Mouse (Mus musculus): ENCODE measurements around the gene Map3k15. TPM values are rescaled to one million over a fixed set of nuclear protein-coding genes. Genes with fewer than 3 reads are reported as not detected.
A peak's percentile ranks its signal among the peaks of the same experiment; 100 is the strongest.

Gene Map3k15
- polyA plus RNA-seq (2015; fragmentation: Nextera tagmentation; extraction: Ambion mirVana): 0.13 TPM in 2 replicates

DNA sequence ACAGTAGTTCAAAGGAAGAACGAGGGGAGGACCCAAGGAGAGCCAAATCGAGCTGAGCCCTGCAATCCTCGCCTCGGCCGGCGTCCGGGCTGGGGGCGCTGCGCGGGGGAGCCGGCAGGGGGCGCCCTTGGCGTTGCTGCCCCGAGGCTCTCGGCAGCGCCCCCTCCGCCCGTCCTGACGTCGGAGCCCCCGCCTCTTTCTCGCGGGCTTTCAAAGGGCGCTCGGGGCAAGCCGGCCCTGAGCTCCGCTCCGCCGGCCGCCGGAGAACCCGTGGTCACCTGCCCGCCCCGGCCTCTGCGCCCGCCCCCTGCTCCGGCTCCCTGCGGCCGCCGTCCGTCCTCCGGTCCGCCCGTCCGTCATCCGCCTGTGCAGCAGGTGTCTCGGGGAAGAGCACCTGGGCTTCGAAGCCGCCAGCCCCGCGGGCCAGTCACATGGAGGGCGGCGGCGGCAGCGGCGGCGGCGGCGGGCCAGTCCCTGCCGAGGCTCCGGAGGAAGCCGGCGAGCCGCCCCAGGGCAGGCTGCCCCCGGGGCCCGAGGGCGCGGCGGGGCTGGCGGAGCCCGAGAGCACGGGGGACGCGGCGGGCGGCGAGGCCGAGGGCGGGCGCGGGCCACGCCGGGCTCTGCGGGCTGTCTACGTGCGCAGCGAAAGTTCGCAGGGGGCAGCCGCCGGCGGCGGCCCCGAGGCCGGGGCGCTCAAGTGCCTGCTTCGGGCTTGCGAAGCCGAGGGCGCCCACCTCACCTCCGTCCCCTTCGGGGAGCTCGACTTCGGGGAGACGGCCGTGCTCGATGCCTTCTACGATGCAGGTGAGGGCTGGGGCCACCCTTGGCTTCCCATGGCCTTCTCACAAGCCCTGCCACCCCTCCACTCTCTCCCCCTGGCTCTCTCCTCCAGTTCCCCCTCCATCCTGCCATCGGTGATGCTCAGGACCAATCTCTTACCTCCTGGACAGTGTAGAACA is at the start of gene Map3k15:
Gene Map3k15, plus strand, starts transcription at position 432 of the 959 bp plus-strand sequence.
- peak within 1 kb of the TSS; percentile 69 for H3K9ac ChIP-seq

DNA sequence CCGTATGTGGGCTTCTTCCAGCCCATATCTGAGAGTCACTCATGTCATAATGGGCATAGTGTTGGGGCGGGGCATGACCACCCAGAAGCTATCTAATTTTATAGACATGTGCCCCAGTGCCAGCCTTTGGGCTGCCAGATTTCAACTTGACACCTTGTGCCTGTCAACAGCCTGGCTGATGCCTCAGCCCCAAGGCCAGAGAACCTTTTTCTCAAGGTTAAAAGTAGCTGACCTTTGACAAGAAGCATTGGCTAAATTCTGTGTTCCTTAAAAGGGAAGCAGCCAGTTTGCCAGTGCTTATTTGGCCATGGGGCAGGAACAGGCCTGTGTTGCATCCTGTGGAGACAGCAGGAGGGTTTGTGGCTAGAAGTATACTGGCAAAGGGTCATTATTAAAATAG is 45.7 kb upstream of the Map3k15 start:
- ATAC-seq (ENCODE audit: extremely low read depth, insufficient number of reproducible peaks, low FRiP score, low TSS enrichment): peak; percentile 54; the same call in 1 of the 2 replicates
- Histone ChIP-seq H3K4me1 (0 out of 2 replicates have a peak, but pooled peaks cover 13% of the 10 kb centered on the region), H3K36me3 (no peaks in the 10 kb centered on the region), H3K27me3 (replicated peaks) (no peaks in the 10 kb centered on the region), H3K9me3 (no peaks in the 10 kb centered on the region), H3K27ac (replicated peaks) (peak overlapping the region; percentile 92), H3K4me2 (peak overlapping the region; percentile 45), H3K4me3 (peak overlapping the region; percentile 36), H3K9ac (0 out of 2 replicates have a peak overlapping the region, but pooled peaks have one; percentile 69)
- WGBS: 46% methylated on average over 2 of the region's 2 CpGs

More for the DNA sequence above, at the start of gene Map3k15:
- Histone ChIP-seq H3K9me3 (no peaks in the 10 kb centered on the region), H3K4me2 (peak within 1 kb of the TSS; percentile 78), H3K27me3 (replicated peaks) (peaks cover 17% of the 10 kb centered on the region), H3K36me3 (no peaks in the 10 kb centered on the region), H3K4me3 (peak within 1 kb of the TSS; percentile 55), H3K27ac (replicated peaks) (no peak within 1 kb of the TSS), H3K4me1 (no peaks in the 10 kb centered on the region)
- peak; percentile 25; the same call in 1 of the 2 replicates for ATAC-seq (ENCODE audit: extremely low read depth, insufficient number of reproducible peaks, low FRiP score, low TSS enrichment)
- WGBS: 15% methylated on average over 50 of the region's 108 CpGs

DNA sequence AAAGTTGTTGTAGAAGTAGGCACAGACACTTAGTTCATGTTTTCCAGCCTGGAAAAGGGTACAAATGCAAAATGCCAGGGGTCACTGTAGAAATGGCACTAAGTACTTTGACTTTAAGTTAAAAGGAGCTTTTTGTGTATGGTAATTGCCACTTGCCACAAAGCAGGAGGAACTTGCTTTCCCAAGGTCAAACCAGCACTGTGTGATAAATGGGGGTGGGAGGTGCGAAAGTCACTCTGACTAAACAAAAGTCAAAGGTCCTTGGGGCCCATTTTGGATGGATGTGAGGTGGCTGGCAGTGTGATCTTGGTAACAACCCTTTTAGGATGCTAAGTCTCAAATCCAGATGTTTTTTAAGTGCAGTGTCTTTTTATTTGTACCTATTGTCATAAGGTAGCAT is 44.6 kb upstream of the Map3k15 start:
- 54% methylated on average over 1 of the region's 1 CpGs for WGBS
- Histone ChIP-seq H3K9me3 (no peaks in the 10 kb centered on the region), H3K4me3 (peak overlapping the region; percentile 36), H3K36me3 (no peaks in the 10 kb centered on the region), H3K4me1 (0 out of 2 replicates have a peak, but pooled peaks cover 13% of the 10 kb centered on the region), H3K9ac (peak overlapping the region; percentile 69), H3K27ac (replicated peaks) (peak overlapping the region; percentile 92), H3K27me3 (replicated peaks) (no peaks in the 10 kb centered on the region), H3K4me2 (peak overlapping the region; percentile 45)
- no peak for ATAC-seq (ENCODE audit: extremely low read depth, insufficient number of reproducible peaks, low FRiP score, low TSS enrichment)

GRCm38 (mm10) chrX:159953546-159954429 is 34.4 kb upstream of the Map3k15 start:
- no peaks in the 10 kb centered on the region for H3K36me3 ChIP-seq
- no peak for ATAC-seq (ENCODE audit: extremely low read depth, insufficient number of reproducible peaks, low FRiP score, low TSS enrichment)
- H3K9me3 ChIP-seq: no peaks in the 10 kb centered on the region
- no peak overlapping the region for H3K4me3 ChIP-seq
- H3K27me3 ChIP-seq (replicated peaks): peaks cover 9% of the 10 kb centered on the region; the same call in 1 of the 2 replicates
- no peak overlapping the region for H3K9ac ChIP-seq
- H3K27ac ChIP-seq (replicated peaks): no peak overlapping the region
- no peak overlapping the region for H3K4me2 ChIP-seq
- 66% methylated on average over 7 of the region's 7 CpGs for WGBS
- peaks cover 38% of the 10 kb centered on the region for H3K4me1 ChIP-seq

DNA sequence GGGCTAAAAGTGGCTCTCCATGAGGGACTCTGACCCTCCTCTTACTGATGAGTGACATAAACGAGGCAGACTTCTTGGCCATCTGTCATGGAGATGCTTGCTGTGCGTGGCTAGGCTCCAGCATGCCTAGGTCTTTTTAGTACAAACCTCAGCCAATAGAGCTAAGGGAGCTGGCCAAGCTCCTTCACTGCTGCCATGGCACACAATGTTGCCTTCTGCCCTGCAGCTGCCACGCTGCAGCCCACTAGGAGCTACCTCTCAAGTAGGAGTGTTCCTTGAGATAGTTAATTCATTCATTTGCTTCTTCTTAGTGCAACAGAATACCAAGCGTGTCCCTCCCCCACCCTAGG is 33.8 kb upstream of the Map3k15 start:
- H3K4me3 ChIP-seq: no peak overlapping the region
- 56% methylated on average over 4 of the region's 4 CpGs for WGBS
- peaks cover 38% of the 10 kb centered on the region for H3K4me1 ChIP-seq
- no peaks in the 10 kb centered on the region for H3K36me3 ChIP-seq
- H3K27ac ChIP-seq (replicated peaks): no peak overlapping the region
- peaks cover 7% of the 10 kb centered on the region; the same call in 1 of the 2 replicates for H3K27me3 ChIP-seq (replicated peaks)
- H3K9me3 ChIP-seq: no peaks in the 10 kb centered on the region
- no peak for ATAC-seq (ENCODE audit: extremely low read depth, insufficient number of reproducible peaks, low FRiP score, low TSS enrichment)
- no peak overlapping the region for H3K4me2 ChIP-seq
- H3K9ac ChIP-seq: no peak overlapping the region

GRCm38 (mm10) chrX:159955433-159955832 is 32.8 kb upstream of the Map3k15 start:
- H3K9me3 ChIP-seq: no peaks in the 10 kb centered on the region
- H3K4me1 ChIP-seq: peaks cover 38% of the 10 kb centered on the region
- H3K27ac ChIP-seq (replicated peaks): peak overlapping the region; percentile 36
- peaks cover 7% of the 10 kb centered on the region; the same call in 1 of the 2 replicates for H3K27me3 ChIP-seq (replicated peaks)
- no peak for ATAC-seq (ENCODE audit: extremely low read depth, insufficient number of reproducible peaks, low FRiP score, low TSS enrichment)
- no peak overlapping the region for H3K9ac ChIP-seq
- H3K36me3 ChIP-seq: no peaks in the 10 kb centered on the region
- no peak overlapping the region for H3K4me2 ChIP-seq
- WGBS: 57% methylated on average over 6 of the region's 6 CpGs
- no peak overlapping the region for H3K4me3 ChIP-seq

DNA sequence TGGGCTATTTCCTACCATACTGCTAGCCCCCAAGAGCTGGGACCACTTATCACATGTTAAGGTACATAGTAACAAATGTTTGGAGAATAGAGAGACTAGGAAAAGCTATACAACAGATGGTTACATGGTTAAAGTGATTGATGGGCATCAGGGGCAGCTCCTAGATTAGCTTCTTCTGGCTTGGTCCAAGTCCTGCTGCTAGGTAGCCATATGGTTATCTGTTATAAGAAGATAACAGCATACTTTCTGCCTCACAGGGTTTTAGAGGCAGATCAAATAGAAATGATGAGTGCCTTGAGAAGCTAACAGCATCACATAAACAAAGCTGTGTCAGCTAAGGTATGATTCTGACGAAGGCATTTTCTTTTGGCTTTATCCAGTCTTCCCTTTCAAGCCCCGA is 26.8 kb upstream of the Map3k15 start:
- Histone ChIP-seq H3K27ac (replicated peaks) (no peak overlapping the region), H3K9me3 (no peaks in the 10 kb centered on the region), H3K9ac (no peak overlapping the region), H3K4me3 (no peak overlapping the region), H3K4me1 (no peaks in the 10 kb centered on the region), H3K27me3 (replicated peaks) (peaks cover 10% of the 10 kb centered on the region; the same call in 1 of the 2 replicates), H3K4me2 (no peak overlapping the region), H3K36me3 (0 out of 2 replicates have a peak, but pooled peaks cover 7% of the 10 kb centered on the region)
- WGBS: 37% methylated on average over 2 of the region's 2 CpGs
- no peak for ATAC-seq (ENCODE audit: extremely low read depth, insufficient number of reproducible peaks, low FRiP score, low TSS enrichment)

DNA sequence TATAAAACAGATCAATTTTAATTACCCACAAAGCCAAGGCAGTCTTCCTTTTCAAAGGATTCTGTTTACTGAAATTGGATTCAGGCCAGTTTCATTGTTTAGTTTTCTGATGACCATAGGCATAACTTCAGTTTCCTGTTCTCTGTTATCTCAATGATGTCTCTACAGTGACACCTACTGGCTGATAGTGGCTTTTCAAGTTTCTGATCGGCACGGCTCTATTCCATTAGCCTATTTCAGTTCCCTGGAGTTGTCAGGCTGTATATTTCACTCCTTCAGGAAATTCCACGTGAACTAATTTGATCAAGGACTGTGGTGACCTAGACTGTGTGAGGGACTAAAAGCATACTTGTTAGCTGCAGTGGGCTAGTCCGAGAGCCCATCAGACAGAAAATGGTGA is 25.0 kb upstream of the Map3k15 start:
- no peaks in the 10 kb centered on the region for H3K9me3 ChIP-seq
- no peak overlapping the region for H3K9ac ChIP-seq
- H3K27ac ChIP-seq (replicated peaks): no peak overlapping the region
- WGBS: 27% methylated on average over 4 of the region's 4 CpGs
- peaks cover 7% of the 10 kb centered on the region; the same call in 1 of the 2 replicates for H3K27me3 ChIP-seq (replicated peaks)
- no peak for ATAC-seq (ENCODE audit: extremely low read depth, insufficient number of reproducible peaks, low FRiP score, low TSS enrichment)
- H3K4me2 ChIP-seq: no peak overlapping the region
- 0 out of 2 replicates have a peak, but pooled peaks cover 10% of the 10 kb centered on the region for H3K36me3 ChIP-seq
- no peak overlapping the region for H3K4me3 ChIP-seq
- no peaks in the 10 kb centered on the region for H3K4me1 ChIP-seq

GRCm38 (mm10) chrX:159963925-159964324 is 24.3 kb upstream of the Map3k15 start:
- Histone ChIP-seq H3K27me3 (replicated peaks) (peaks cover 7% of the 10 kb centered on the region; the same call in 1 of the 2 replicates), H3K9ac (no peak overlapping the region), H3K4me1 (no peaks in the 10 kb centered on the region), H3K4me3 (no peak overlapping the region), H3K4me2 (no peak overlapping the region), H3K9me3 (no peaks in the 10 kb centered on the region), H3K36me3 (0 out of 2 replicates have a peak, but pooled peaks cover 13% of the 10 kb centered on the region), H3K27ac (replicated peaks) (no peak overlapping the region)
- no peak for ATAC-seq (ENCODE audit: extremely low read depth, insufficient number of reproducible peaks, low FRiP score, low TSS enrichment)
- 76% methylated on average over 9 of the region's 9 CpGs for WGBS

DNA sequence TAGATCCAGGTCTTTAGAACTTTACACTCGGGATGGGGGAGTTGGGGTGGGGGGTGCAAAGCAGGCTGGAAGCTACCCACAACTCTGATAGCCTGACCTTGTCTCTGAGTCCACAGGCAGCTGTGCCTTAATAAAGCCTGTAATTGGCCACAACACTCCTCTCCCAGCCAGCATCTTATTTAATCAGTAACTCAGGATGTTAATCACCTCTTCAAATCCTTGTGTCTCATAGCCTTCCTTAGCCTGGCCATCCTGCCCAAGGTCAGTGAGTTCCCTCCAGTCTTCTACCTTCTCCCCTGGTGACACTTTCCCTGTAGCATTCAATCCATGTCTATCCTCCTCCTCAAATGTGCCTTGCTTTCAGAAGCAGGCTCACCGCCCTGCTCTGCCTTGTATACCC is 19.2 kb upstream of the Map3k15 start:
- Histone ChIP-seq H3K9me3 (no peaks in the 10 kb centered on the region), H3K27me3 (replicated peaks) (peaks cover 6% of the 10 kb centered on the region; the same call in 1 of the 2 replicates), H3K4me1 (no peaks in the 10 kb centered on the region), H3K4me2 (no peak overlapping the region), H3K36me3 (0 out of 2 replicates have a peak, but pooled peaks cover 12% of the 10 kb centered on the region), H3K4me3 (no peak overlapping the region), H3K9ac (no peak overlapping the region), H3K27ac (replicated peaks) (no peak overlapping the region)
- ATAC-seq (ENCODE audit: extremely low read depth, insufficient number of reproducible peaks, low FRiP score, low TSS enrichment): no peak
- WGBS: 71% methylated on average over 2 of the region's 2 CpGs
